Mouse (Mus musculus) Patski (cell line): ENCODE results near the gene Trim71. TPM values are rescaled to one million over a fixed set of nuclear protein-coding genes. Genes with fewer than 3 reads are reported as not detected.

Experiments used
- ATAC-seq: fragments of 100-300 bp; one replicate; pipeline ENCODE4 v1.8.0; 2021
- CTCF ChIA-PET: fragments of 350-600 bp; sonication (Branson Sonifier 250); formaldehyde crosslinking; loops from one replicate; lab custom pipeline; 2022; ENCODE audit warnings: inconsistent platforms; lab: Charles Lee
- POLR2A ChIA-PET: fragments of 350-600 bp; sonication (Branson Sonifier 250); formaldehyde crosslinking; loops from one replicate; lab custom pipeline; 2022; ENCODE audit warnings: antibody characterized with exemption, inconsistent platforms; lab: Charles Lee
- DNase-seq: peaks from one replicate; pipeline ENCODE4 v3.0.0-alpha.2; 2011; ENCODE audit warnings: low read depth, low spot score
- H3K27me3 ChIP-seq: fragments of 371-371 bp; one replicate; pipeline ENCODE4 v1.5.1; 2021
- CTCF ChIP-seq: fragments of 100-300 bp; IDR thresholded peaks from one replicate; pipeline ENCODE4 v1.5.1; 2021
- in situ Hi-C: fragments of 300-500 bp; cut with MboI; formaldehyde crosslinking; loops from 3 replicates; pipeline ENCODE4 v1.11.1; 2018; ENCODE audit warnings: low pct_unique_long_range_greater_than_20kb, mixed read lengths
- polyA plus RNA-seq: library from polyadenylated mRNA; unstranded; gene quantifications from one replicate; pipeline ENCODE4 v1.2.3, GENCODE M21; 2021

Gene Trim71
- polyA plus RNA-seq, 1 experiment from 2014 or later = not detected

DNA sequence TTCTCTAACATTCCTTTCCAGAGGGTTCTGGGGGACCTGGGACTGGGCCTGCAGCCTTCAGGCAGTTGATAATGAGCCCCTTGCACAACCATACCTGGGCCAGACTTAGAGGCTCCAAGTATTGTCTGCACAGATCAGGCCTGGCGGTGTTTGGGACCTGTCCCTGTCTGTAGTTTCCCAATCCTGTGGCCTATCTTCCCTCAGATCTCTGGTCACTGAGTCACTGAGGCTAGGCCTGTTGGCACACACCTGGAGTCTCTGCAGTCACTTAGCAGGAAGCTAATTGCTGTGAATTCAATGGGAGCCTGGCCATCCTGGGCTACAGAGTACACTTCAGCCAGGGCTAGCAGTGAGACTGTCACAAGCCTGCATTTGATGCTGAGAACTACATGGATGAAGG lies 11.8 kb upstream of the Trim71 start:
- in situ Hi-C loops = no loop called here
- DNase-seq (no peak), ATAC-seq (no peak)
- no peaks in the 10 kb centered on the region for H3K27me3 ChIP-seq
- POLR2A ChIA-PET = no interaction called here
- CTCF ChIA-PET = no interaction called here
- TF ChIP-seq CTCF = no peak

GRCm38 (mm10) chr9:114573528-114573927 lies 9.4 kb upstream of the Trim71 start:
- ATAC-seq (no peak), DNase-seq (no peak)
- POLR2A ChIA-PET = no interaction called here
- in situ Hi-C loops = no loop called here
- CTCF ChIA-PET = interaction anchor here (1.2 kb wide), 1 partner anchor 75 kb away, joined by 4 read pairs; no protein-coding TSS in a partner anchor
- H3K27me3 ChIP-seq = no peaks in the 10 kb centered on the region
- no peak for TF ChIP-seq CTCF

DNA sequence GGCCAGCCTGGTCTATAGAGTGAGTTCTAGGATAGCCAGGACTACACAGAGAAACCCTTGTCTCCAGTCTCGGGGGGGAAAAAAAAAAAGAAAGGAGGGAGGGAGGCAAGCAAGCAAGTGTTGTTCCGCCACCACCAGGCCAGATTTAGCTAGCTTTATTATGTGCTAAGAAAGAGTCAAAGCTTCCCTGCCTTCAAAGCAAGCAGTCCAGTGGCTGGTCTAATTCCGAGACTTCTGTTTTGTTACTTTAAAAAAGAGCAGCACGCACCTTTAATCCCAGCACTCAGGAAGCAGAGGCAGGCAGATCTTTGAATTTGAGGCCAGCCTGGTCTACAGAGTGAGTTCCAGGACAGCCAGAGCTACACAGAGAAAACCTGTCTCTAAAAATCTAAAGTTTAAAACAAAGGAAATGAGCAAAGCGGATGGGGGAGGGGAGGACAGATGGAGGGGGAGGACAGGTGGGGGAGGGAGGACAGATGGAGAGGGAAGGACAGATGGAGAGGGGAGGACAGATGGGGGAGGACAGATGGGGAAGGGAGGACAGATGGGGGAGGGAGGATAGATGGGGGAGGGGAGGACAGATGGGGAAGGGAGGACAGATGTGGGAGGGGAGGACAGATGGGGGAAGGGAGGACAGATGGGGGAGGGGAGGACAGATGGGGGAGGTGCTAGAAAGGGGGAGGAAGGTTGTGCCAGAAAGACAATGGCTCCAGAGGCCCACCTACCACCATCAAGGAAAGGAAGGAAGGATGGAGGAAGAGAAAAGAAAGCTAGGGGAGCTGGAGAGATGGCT lies 4.7 kb upstream of the Trim71 start:
- ATAC-seq = no peak
- TF ChIP-seq CTCF = no peak
- peaks cover 9% of the 10 kb centered on the region for H3K27me3 ChIP-seq
- DNase-seq = no peak
- CTCF ChIA-PET = no interaction called here
- POLR2A ChIA-PET = no interaction called here
- in situ Hi-C loops = no loop called here

GRCm38 (mm10) chr9:114564667-114565066 lies 498 bp upstream of the Trim71 start:
- TF ChIP-seq CTCF = no peak
- H3K27me3 ChIP-seq = peaks cover 14% of the 10 kb centered on the region
- ATAC-seq = no peak
- in situ Hi-C loops = no loop called here
- ChIA-PET CTCF (interaction anchor here (1.0 kb wide), 1 partner anchor 9 kb away, joined by 3 read pairs; no protein-coding TSS in a partner anchor), POLR2A (no interaction called here)
- no peak for DNase-seq

DNA sequence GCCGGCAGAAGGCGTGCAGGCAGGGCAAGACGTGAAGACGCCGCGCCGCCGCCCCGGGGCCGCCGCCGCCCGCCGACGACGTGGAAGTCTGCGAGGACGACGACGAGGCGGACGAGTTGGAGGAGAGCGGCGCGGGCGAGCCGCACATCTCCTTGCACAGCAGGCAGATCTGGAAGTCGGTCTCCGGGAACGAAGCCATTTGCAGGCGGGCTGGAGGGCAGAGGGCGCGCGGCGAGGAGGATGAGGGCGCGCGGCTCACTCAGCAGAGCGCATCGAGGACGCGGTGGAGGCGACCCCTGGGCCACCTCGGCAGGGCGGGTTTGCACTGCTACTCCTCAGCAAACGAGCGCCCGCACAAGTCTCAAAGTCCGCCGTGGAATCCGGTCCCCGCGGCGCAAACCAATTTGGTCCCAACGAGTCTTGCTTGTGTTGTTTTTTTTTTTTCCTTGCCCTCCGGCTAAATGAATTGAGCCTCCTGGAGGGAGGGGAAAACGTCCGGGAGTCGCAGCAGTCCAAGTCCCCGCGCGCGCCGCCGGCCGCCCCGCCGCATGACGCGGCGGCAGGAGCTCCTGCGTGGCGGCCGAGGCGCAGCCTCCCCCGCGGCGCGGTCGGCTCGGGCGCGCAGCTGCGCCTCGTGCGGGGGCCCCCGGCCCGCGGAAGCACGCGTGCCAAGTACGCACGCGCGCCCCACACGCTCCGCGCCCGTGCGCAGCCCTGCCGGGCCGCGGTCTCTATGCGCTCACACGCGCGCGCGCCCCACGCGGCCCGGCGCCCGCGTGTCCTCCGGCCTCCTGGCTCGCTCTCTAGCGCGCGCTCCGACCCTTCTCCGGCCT lies 1.0 kb downstream of the Trim71 start:
- in situ Hi-C loops = no loop called here
- ChIA-PET CTCF (no interaction called here), POLR2A (interaction anchor here (0.7 kb wide), 1 partner anchor 28 kb away, joined by 3 read pairs; no protein-coding TSS in a partner anchor)
- ATAC-seq (no peak), DNase-seq (no peak)
- no peak for TF ChIP-seq CTCF
- H3K27me3 ChIP-seq = peaks cover 14% of the 10 kb centered on the region

GRCm38 (mm10) chr9:114562031-114562918 lies 1.9 kb downstream of the Trim71 start:
- no peak for DNase-seq
- peaks cover 14% of the 10 kb centered on the region for H3K27me3 ChIP-seq
- ATAC-seq = no peak
- CTCF ChIA-PET = no interaction called here
- no peak for TF ChIP-seq CTCF
- in situ Hi-C loops = no loop called here
- POLR2A ChIA-PET = no interaction called here

DNA sequence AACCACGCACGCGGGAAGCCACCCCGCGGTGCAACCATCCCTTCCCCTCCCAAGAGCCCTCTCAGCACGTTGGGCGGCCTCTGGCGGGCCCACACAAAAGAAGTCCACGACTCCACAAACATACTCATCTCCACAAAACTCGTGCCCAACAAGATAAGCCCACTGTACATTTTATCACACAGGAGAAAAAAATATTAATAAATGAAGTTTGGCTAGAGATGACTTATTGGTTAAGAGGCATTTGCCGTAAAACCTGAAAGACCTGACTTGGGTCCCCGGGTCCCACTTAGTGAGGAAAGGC lies 2.5 kb downstream of the Trim71 start:
- ChIA-PET POLR2A (no interaction called here), CTCF (no interaction called here)
- TF ChIP-seq CTCF = no peak
- in situ Hi-C loops = no loop called here
- DNase-seq (no peak), ATAC-seq (no peak)
- peaks cover 14% of the 10 kb centered on the region for H3K27me3 ChIP-seq

DNA sequence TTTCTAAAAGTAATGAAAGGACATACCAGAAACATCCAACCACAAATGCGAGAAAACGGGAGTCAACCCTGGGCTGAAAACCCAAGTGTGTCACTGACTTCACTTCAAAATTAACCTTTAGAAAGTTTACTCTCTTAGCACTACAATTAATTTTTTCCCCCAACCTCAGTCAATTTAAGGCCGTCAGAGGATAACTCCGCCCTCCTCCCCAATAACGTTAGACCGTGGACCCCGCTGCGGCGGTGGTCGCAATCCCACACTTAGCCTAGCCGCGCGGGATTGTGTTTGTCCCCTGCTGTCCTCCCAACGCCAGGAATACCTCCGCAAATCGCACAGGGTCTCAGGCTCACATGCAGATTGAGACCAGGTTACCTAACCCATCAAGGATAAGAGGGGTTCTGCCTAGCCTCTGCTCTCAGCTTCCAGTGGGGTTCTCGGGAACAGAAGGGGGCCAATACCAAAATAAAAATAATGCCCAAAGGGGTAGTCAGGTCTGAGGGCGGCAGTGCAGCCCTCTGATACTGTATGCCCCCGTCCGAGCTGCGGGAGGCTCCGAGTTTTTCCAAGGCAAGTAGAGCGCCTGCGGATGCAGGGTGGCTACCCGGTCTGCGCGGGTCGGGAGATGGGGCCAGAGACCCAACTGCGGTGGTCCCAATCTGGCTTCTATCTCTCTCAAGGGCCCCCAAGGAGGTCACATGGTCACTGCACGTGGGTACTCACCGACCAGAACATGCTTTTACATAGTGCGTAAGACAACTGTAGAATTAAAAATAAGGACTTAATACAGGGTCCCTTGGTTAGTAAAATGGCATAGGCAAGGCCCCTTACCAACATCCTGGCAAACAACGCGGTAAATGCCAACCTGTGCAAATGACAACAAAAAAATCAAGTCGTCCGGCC lies 3.1 kb downstream of the Trim71 start:
- no peak for DNase-seq
- in situ Hi-C loops = no loop called here
- TF ChIP-seq CTCF = no peak
- ATAC-seq = no peak
- ChIA-PET CTCF (no interaction called here), POLR2A (no interaction called here)
- peaks cover 14% of the 10 kb centered on the region for H3K27me3 ChIP-seq

- ATAC-seq (no peak), DNase-seq (no peak)
- in situ Hi-C loops = no loop called here
- POLR2A ChIA-PET = no interaction called here
- H3K27me3 ChIP-seq = peaks cover 14% of the 10 kb centered on the region
- CTCF ChIA-PET = no interaction called here
- TF ChIP-seq CTCF = no peak
Measured at GRCm38 (mm10) chr9:114560141-114560540, 4.0 kb downstream of the Trim71 start.

DNA sequence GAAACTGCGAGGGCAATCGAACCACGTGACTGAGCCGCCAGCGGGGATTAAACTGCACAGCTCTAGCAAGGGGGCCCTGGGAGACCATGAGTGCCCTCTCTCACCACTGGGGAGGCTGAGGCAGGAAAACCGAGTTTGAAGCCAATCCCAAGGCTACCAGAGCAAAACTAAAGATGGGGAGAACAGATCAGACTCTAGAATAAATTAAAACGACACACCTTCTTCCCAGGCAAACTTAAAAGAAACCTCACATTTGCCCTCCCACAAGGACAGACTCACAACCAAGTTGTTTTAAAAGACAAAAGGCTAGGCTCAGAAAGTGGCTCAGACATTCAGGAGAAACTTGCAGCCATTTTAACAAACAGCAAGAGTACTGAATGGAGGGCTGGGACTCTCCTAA lies 7.1 kb downstream of the Trim71 start:
- ATAC-seq (no peak), DNase-seq (no peak)
- no peak for TF ChIP-seq CTCF
- ChIA-PET POLR2A (no interaction called here), CTCF (no interaction called here)
- H3K27me3 ChIP-seq = no peaks in the 10 kb centered on the region
- in situ Hi-C loops = no loop called here
